Mouse (Mus musculus) hematopoietic stem cell, adult 5-6 weeks (primary cell): ENCODE data around the gene Ankrd17. TPM values are rescaled to one million over a fixed set of nuclear protein-coding genes. Genes with fewer than 3 reads are reported as not detected.

Source experiments
- ATAC-seq, 2 experiments: fragments of 125-278 bp in 1 of 2; replicated peaks in 1 of 2; 2 replicates each; pipeline ENCODE4 v1.8.0; 2016 to 2017; ENCODE audit warnings: inconsistent platforms in 2 of 2, mild to moderate bottlenecking in 2 of 2, moderate number of reproducible peaks in 2 of 2, low read depth in 1 of 2, moderate TSS enrichment in 1 of 2; ENCODE audit not compliant: low FRiP score in 2 of 2, poor library complexity in 2 of 2, severe bottlenecking in 2 of 2, insufficient read depth in 1 of 2, low TSS enrichment in 1 of 2
- total RNA-seq: library from RNA; stranded (forward); fragments of 172-1452, 232-1000 nt; gene quantifications from 2 replicates; pipeline ENCODE4 v1.2.3, GENCODE M21; 2017

Gene Ankrd17
- total RNA-seq, 1 experiment from 2014 or later, result 136 TPM

DNA sequence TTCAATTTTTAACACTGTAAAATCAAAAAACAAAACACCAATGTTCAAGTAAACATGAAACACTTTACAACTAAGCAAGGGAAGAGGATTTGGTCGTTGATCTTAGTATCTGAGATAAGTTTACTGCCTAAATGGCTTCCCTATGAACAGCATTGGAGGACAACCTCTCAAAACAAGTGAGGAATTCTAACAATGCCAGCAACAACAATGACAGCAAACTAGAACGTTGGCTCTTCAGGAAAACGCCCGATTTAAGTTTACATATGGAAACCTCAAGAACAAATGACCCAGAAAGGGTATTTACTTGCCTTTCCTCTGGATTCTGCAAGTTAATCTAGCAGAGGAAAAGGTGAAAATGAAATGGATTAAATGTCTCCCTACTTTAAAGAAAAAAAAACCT lies 121.0 kb downstream of the Ankrd17 start:
- no peak for ATAC-seq

DNA sequence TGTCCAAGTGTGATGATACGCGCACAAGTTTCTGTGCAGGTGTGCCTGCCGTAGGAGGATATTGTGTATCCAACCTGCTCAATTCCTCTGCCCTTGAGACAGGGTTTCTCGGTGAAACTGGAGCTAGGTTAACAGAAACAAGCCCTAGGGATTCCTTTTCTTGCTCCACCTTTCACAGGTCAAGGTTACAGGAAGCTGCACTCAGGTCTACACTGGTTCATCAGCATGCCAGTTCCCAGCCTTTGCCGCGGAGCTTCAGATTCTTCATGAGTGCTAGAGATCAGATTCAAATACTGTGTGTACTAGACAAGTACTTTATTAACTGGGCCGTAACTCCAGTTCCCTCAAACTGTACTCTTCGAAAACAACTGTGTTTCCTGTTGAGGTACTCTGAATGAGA lies 131.2 kb downstream of the Ankrd17 start:
- ATAC-seq, result no peak

DNA sequence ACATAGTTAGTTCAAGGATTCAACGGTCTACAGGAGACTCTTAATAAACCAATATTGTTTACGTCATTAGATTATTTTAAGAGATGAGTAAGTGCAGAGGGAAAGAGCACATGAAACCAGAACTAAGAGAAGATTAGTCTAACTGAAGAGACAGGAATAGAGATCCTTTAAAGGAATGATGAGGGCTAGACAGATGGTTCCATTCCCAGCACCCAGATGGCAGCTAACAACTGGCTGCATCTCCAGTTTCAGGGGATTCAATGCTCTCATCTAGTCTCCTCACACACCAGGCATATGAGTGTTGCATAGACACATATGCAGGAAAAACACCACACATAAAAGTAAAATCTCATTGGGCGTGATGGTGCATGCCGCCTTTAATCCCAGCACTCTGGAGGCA lies 133.1 kb downstream of the Ankrd17 start:
- no peak for ATAC-seq

DNA sequence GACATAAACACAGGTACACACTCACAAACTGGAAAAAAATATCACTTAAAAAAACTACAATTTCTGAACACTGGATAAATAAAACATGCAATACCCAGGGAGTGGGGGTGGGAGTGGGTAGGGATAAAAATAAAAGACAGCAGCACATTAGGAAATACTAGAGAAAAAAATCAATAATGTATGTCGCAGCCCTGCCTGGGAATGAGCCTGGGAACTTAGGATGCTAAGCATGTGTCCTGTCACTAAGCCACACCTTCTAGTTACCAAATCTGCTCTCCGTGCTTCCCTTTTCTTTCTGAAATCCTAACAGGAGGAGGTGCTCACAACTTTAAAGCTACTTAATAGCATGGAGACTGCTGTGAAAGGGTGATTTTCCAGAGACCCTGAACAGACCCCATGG lies 136.6 kb downstream of the Ankrd17 start:
- ATAC-seq, result no peak

DNA sequence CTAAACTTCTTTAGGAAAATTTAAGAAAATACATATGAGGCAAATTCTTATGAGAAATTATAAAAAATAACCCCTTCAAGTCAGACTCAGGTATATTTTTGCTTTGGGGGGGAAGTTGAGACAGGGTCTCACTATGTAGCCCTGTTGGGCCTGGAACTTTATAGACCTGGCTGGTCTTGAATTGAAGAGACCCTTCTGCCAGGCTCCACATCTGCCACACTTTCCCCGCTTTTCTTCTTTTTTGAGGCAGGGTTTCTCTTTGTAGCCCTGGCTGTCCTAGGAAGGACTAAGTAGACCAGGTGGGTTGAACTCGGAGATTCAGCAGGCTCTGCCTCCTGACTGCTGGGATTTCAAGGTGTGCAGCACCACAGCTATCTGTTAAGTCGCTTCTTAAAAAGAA lies 139.7 kb downstream of the Ankrd17 start:
- ATAC-seq, result no peak

DNA sequence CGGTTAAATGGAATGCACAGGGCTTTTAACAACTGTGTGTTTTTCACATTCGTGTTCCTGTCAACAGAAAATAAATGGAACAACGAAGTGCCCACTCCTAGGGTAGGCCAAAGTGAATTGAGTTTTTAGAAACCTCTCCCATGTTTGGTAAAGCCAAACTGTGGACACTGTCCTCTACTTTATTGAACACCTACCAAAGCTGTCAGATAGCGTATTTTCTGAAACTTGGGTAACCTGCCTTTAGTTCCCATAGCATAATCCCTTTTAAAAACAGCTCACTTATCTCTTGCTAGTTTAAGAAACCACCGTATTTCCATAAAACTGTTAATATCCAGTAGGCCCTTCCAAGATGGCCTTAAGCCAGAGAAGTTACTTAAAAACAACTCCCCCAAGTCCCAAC lies 141.6 kb downstream of the Ankrd17 start:
- no peak for ATAC-seq

DNA sequence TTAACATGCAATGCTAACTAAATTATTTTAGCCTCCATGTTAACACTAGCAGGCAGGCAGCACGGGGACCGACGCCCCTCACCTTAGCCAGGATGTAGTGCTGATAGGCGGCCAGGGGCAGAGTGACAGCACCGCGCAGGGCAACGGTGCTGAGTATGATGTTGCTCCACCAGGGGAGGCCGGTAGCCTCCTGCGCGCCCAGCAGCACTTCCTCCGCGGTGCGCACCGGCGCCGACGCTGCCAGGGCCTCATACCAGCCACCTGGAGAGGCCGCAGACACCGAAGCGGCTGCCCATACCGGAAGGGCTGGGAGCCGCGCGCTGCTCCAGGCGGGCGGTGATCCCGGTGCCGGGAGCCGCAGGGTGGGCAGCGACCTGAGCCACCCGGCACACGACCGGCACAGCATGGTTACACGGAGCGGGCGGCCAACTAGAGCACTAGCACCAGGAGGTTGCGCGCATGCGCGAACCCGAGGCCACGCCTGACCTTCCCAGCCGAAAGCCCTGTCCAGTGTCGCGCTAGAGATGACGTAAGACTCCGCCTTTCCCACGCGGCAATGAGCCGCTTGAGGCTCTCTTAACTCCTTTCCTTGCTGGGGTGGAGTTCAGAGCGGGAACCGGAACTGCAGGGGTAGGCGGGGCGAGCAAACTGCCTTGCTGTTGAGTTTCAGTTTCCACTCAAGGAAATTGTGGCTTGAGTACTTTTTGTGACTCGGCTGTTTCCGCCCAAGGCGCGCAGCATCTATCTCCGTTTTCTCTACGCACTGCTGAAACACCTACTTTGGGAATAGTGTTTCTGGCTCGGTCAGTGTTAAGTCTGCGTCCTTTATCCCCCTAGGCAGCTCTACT lies 142.6 kb downstream of the Ankrd17 start, which contains the start of gene Cox18:
Gene Cox18, minus strand, starts transcription at position 468 of the 848 bp plus-strand sequence.
- peak; percentile 97 to 98 for ATAC-seq

DNA sequence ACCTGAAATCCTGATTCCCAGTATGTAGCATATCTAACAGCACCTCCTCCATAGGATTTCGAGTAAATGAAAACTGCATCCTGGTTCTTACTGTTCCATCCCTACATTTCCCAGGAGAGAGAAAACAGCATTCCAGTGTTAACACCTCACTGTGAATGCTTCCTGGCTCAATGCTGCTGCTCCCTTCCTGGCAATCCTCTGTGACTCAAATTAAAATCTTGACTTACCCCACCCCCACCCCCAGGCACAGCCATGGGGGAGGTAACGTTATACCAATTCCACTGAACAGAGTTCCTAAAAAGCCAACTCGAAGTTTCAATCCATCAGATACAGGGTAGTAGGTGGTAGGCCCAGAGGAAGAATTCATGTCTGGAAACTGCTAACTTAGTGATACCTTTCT lies 143.4 kb downstream of the Ankrd17 start:
- ATAC-seq, result no peak

DNA sequence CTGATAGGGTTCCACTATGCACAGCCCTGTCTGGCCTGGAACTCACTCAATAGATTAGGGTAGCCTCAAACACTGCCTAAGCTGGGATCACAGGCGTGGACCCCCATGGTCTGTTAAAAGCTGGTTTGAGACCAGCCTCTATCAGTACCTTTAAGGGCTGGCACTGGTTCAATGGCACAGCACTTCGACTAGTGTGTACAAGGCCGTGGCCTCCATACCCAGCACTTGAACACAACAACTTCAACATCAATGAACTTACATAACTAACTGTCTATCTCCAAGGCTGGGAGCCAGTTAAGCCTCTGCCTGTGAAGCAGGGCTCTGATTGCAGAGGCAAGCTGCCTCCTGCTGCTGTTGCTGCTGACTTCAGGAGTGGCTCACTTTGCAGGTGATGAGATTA lies 148.6 kb downstream of the Ankrd17 start:
- ATAC-seq, result no peak

DNA sequence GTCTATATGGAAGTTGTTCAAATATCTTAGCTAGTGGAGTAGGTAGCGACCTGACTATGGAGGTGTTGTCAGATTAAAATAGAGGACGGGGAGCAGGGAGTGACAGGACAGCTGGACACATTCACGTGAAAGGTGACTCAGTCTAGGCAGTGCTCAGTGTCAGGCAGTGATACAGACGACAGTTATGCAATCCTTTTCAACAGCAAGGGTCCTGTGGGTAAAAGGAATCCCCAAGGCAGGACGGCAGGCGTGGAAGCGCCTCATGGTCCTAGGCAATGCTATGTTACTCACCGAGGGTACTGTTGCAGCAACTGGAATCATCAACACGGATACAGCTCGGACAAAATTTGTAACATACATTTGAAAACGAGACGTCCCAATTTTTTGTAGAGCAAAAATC lies 149.2 kb downstream of the Ankrd17 start:
- ATAC-seq, result no peak

DNA sequence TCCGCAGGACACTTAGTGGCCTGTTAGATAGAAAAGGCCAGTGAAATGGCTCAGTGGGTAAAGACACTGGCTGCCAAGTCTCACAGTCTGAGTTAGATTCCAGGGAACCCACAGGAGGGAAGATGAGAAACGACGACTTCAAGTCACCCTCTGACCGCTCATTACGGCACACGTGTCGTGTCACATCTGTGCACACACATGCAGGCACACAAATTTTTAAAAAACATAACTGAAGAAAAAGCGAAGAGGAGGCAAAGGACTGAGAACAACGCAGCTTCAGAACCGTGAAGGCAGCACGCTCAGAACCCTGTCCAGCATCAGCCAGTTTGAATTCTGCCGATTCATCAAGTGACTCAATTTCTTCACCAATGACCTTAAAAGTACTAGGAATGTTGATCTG lies 153.0 kb downstream of the Ankrd17 start:
- ATAC-seq, result no peak

DNA sequence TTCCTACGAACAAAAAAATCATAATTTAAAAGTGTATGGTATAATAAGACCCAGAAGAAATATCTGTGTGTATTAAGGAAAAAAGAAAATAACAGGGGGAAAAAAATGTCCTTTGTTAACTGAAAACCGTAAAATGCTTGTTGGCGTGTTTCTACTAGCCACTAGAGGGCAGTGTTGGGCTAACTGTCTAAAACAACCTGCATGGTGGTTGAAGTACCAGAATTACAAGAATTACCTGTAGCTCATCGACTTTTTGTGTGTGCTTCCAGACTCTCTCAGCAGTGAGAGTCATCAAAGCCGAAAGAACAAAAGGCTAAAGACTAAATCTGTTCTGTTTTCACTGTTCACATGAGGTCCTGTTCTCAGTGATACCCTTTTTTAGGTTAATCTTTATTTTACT lies 163.2 kb downstream of the Ankrd17 start:
- ATAC-seq, result peak; percentile 49 to 74; a peak in 1 of 4 replicates

DNA sequence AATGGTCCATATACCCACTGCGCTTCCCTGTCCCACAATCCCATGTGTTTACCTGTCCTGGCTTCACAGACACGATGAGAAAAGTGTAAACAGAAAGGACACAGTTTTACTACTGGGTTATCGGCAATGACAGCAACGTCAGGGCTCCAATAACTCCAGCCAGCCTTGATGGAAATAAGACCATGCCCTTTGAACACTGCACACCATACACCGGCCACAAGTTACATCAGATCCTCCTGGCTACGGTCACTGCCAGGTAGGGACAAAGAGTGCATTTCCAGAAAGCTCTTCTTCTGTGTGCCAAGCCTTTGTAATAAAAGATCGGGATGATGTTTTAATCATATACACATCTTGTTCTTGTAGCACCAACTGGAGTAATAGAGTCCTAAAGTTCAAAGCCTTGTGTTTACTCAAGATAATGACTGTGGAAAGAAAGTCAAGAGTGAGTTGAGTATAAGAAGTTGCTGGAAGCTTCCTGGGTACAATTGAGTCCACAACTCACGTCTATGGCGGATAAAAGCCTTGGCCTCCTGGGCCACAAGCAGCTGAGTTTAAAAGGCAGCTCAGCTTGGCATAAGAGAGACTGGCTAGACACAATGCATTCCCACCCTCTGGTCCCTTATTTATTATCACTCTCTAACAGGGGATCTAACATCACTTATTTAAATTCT lies 163.8 kb downstream of the Ankrd17 start:
- ATAC-seq, result no peak

DNA sequence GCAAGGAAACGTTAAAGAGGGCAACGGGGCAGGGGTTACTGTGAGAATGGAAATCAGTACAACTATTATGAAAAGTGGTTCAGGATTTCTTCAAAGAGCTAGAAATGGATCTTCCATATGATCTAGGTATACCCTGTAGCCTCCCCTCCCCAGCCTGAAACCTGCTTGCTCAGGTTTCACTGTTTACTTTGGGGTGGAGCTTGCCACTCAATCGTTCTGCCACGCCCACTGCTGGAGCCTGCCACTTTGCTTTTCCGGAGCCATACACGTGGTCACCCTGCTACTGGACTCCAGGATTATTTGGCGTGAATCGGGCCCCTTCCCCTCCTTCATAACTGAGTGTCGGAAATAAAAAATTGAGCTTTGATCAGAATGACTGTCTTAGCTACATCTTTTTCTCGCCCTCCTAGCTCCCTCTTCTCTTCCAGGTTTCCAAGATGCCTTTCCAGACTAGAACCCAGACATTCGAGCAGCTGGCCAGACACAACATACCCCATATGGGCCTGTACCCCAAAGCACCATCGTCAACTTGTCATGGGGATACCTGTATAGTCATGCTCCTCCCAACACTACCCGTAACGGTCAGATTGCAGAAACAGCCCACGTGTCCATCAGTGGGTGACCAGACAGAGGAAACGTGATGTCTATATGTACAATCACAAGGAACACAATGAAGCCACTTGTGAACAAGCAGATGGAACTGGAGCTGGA lies 166.3 kb downstream of the Ankrd17 start:
- no peak for ATAC-seq

DNA sequence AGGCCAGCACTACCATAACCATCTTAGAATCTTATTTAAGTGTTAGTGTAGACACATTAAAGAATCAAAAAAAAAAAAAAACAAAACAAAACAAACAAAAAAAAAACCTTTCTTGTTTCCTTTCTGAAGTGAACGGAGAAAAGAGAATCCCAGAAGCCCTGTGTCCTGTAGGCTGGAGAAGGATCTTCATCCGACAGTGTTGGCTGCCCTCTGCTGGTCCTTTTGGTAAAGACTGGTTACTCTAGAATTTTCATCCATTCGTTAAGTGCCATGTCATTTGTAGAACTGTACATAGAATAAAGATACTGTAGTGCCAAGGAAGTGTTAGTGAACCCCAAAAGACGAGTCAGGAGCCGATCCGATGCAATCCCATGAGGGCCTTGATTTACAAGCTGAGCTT lies 171.5 kb downstream of the Ankrd17 start:
- ATAC-seq, result peak; percentile 76 to 82; a peak in 3 of 4 replicates

DNA sequence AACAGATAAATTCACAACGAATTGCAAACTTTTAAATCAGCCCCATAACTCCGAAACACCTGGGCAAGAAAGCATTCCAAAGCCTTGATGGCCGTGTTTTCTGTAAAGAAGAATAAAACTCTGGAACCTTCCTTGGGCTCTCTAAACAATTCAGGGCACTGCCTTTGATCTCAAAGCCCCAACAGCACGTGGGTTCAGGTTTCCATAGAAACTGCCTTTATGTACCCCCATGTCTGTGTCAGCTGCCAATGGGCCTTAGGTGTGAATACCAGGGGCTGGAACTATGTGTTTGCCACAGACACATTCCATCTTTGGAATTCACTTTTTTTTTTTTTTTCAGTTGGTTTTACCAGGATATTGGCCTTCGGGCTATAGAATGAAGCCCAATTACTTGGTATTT lies 183.6 kb downstream of the Ankrd17 start:
- ATAC-seq, result no peak

DNA sequence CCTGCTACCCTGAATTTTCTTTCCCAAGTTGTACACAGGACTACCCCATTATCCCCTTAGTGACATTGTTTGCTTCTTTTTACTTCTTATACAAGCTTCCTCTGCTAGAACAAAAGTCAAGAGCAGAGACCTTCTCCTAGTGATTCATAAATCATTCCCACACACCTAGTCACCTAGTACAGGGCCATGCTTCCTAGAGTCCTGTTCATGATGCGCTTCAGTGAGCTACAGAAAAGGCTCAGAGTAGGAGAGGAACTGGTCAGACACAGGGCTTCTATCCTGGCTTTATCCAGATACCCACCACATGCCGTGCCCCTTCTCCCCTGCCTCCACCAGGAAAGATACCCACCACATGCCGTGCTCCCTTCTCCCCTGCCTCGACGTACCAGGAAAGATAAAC lies 187.3 kb downstream of the Ankrd17 start:
- no peak for ATAC-seq

DNA sequence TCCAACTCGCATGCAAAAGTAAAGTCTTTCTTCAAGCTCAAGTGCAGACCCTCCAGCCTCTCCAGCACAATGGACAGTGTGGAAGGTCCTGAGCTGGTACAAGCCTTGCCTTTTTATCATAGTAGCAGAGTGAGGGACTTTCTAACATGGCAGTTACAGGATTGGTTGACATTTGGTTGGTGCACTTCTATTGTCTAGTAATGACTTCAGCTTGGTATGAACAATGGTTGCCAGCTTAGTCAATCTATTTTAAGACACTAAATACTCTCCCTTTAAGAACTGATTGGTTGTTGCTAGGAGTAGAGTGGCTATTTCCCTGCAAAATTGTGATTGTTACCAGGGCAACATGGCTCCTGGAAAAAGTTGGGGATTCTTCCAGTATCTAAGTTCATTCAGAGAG lies 188.3 kb downstream of the Ankrd17 start:
- no peak for ATAC-seq
